Mouse (Mus musculus): ENCODE results near the gene 4930579F01Rik. TPM values are rescaled to one million over a fixed set of nuclear protein-coding genes. Genes with fewer than 3 reads are reported as not detected.

Gene 4930579F01Rik
- polyA plus RNA-seq, 2 experiments = 0.04 to 0.19 TPM

DNA sequence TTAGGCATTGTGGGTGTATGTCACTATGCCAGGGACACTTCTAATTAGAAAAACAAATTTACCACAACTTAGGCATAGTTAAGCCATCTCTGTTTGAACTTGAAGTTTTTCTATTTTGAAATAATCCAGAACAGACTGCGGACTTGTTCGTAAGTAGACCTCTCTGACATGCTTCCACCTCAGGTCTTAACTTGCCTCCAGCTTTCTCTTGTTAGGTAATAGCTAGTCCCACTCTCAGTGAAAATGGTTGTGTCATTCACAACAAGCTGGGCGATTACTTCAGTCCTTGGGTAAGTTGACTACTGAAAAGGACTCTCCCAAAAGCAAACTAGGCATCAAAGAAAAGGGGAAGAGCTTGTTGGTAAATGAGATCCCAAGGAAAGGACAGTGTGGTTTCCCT, 15.2 kb upstream of the 4930579F01Rik start:
- Histone ChIP-seq H3K4me3 (replicated peaks; ENCODE audit: low read length) (no peak overlapping the region), H3K27me3 (ENCODE audit: control insufficient read depth, insufficient read depth, low read length) (no peaks in the 10 kb centered on the region), H3K27ac (replicated peaks; ENCODE audit: low read depth, low read length) (no peak overlapping the region), H3K4me2 (replicated peaks; ENCODE audit: low read depth, low read length, severe bottlenecking) (no peak overlapping the region), H3K36me3 (ENCODE audit: control insufficient read depth, insufficient read depth, low read length) (no peaks in the 10 kb centered on the region), H3K9ac (ENCODE audit: low read depth, low read length, severe bottlenecking) (no peak overlapping the region), H3K4me1 (ENCODE audit: control insufficient read depth, insufficient read depth, low read length) (no peaks in the 10 kb centered on the region), H3K9me3 (ENCODE audit: control insufficient read depth, low read length) (no peaks in the 10 kb centered on the region)
- TF ChIP-seq POLR2A (IDR thresholded peaks at IDR 0.05; ENCODE audit: borderline replicate concordance, extremely low read depth, insufficient read depth, insufficient read length) = no peak
- no peak for DNase-seq (ENCODE audit: low spot score)
- 90% methylated on average over 3 of the region's 3 CpGs for WGBS
- ATAC-seq (ENCODE audit: low FRiP score, low read depth) = no peak

DNA sequence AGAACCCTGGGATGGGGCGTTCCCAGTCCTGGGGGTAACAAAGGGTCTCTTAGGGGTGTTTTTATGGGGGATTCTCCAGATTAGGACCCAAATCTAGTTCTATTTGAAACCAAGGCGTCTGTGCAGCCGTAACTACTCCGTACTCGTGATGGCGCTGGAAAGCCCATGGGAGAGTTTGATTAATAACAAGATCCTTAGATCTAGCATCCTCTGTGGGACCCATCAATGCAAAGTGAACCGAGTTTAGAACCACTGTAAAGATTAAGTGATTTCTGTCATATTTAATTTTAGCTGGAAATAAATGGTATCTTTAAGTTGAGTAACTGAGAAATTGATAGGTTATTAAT, 5.1 kb upstream of the 4930579F01Rik start:
- no peaks in the 10 kb centered on the region for H3K36me3 ChIP-seq (ENCODE audit: control insufficient read depth, insufficient read depth, low read length)
- DNase-seq (ENCODE audit: low spot score) (no peak), ATAC-seq (ENCODE audit: low FRiP score, low read depth) (no peak)
- H3K27ac ChIP-seq (replicated peaks; ENCODE audit: low read depth, low read length) = no peak overlapping the region
- TF ChIP-seq POLR2A (IDR thresholded peaks at IDR 0.05; ENCODE audit: borderline replicate concordance, extremely low read depth, insufficient read depth, insufficient read length) = no peak
- H3K9ac ChIP-seq (ENCODE audit: low read depth, low read length, severe bottlenecking) = peak overlapping the region; percentile 9; the same call in 1 of the 2 replicates
- H3K4me1 ChIP-seq (ENCODE audit: control insufficient read depth, insufficient read depth, low read length) = no peaks in the 10 kb centered on the region
- WGBS = 67% methylated on average over 7 of the region's 7 CpGs
- no peak overlapping the region for H3K4me3 ChIP-seq (replicated peaks; ENCODE audit: low read length)
- no peaks in the 10 kb centered on the region for H3K27me3 ChIP-seq (ENCODE audit: control insufficient read depth, insufficient read depth, low read length)
- H3K9me3 ChIP-seq (ENCODE audit: control insufficient read depth, low read length) = no peaks in the 10 kb centered on the region
- no peak overlapping the region for H3K4me2 ChIP-seq (replicated peaks; ENCODE audit: low read depth, low read length, severe bottlenecking)

DNA sequence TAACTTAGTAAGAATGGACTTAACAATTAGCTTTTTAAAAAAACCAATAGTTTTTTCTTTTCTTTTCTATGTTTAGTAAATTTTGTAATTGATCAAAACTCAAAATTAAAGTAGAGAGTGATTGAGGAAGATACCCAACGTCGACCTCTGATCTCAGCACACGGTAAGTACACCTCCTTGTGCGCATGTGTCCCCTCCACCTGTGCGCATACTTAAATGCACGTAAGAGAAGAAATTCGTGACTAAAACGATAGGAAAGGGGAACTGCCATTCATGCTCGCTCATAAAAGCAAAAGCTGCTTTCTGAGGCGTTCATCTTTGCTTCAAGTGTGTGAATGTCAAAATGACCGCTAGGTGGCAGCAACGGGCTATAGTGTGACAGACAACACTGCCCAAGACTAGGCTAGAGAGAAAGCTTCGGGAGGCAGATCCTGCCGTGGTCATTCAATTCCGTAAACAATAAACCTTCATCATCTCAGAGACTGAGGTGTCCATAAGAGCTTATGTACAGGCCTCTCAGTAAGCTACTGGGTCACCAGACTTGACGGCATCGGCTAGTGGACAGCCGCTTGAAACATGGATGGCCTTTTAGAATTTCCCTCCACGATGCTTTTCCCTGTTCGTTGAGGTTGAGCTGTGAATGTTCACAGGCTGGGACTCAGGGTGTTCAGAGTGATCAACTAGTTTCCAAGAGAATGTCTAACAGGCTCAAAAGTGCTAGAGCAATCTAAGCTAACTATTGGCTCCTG, 4.5 kb upstream of the 4930579F01Rik start:
- WGBS = 24% methylated on average over 20 of the region's 20 CpGs
- no peaks in the 10 kb centered on the region for H3K36me3 ChIP-seq (ENCODE audit: control insufficient read depth, insufficient read depth, low read length)
- no peaks in the 10 kb centered on the region for H3K9me3 ChIP-seq (ENCODE audit: control insufficient read depth, low read length)
- peak overlapping the region; percentile 9; the same call in 1 of the 2 replicates for H3K9ac ChIP-seq (ENCODE audit: low read depth, low read length, severe bottlenecking)
- no peaks in the 10 kb centered on the region for H3K4me1 ChIP-seq (ENCODE audit: control insufficient read depth, insufficient read depth, low read length)
- TF ChIP-seq POLR2A (IDR thresholded peaks at IDR 0.05; ENCODE audit: borderline replicate concordance, extremely low read depth, insufficient read depth, insufficient read length) = no peak
- no peak overlapping the region for H3K27ac ChIP-seq (replicated peaks; ENCODE audit: low read depth, low read length)
- DNase-seq (ENCODE audit: low spot score) (peak; percentile 96), ATAC-seq (ENCODE audit: low FRiP score, low read depth) (peak; percentile 89)
- no peaks in the 10 kb centered on the region for H3K27me3 ChIP-seq (ENCODE audit: control insufficient read depth, insufficient read depth, low read length)
- peak overlapping the region; percentile 49 for H3K4me2 ChIP-seq (replicated peaks; ENCODE audit: low read depth, low read length, severe bottlenecking)
- peak overlapping the region; percentile 25 for H3K4me3 ChIP-seq (replicated peaks; ENCODE audit: low read length)

DNA sequence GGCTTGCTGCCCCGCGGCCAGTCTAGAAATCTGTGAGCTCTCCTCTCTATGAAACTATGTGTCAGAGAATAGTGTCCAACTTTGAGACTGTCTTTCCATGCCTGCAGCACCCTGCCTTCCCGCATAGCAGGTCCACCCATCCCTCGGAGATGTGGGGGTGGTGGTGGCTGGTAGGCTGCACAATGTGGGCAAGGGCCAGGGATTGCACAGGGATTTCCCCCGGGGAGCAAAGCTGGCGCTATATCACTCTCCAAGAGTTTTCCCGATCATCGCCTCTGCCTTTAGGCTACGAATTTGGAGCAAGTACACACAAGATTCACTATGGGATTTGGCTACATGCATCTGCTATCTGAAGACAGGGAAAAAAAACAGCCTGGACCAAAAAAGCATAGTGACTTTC, 3.9 kb upstream of the 4930579F01Rik start:
- Histone ChIP-seq H3K4me1 (ENCODE audit: control insufficient read depth, insufficient read depth, low read length) (no peaks in the 10 kb centered on the region), H3K4me3 (replicated peaks; ENCODE audit: low read length) (no peak overlapping the region), H3K36me3 (ENCODE audit: control insufficient read depth, insufficient read depth, low read length) (no peaks in the 10 kb centered on the region), H3K4me2 (replicated peaks; ENCODE audit: low read depth, low read length, severe bottlenecking) (no peak overlapping the region), H3K27ac (replicated peaks; ENCODE audit: low read depth, low read length) (no peak overlapping the region), H3K9me3 (ENCODE audit: control insufficient read depth, low read length) (no peaks in the 10 kb centered on the region), H3K27me3 (ENCODE audit: control insufficient read depth, insufficient read depth, low read length) (no peaks in the 10 kb centered on the region), H3K9ac (ENCODE audit: low read depth, low read length, severe bottlenecking) (no peak overlapping the region)
- 66% methylated on average over 9 of the region's 9 CpGs for WGBS
- no peak for TF ChIP-seq POLR2A (IDR thresholded peaks at IDR 0.05; ENCODE audit: borderline replicate concordance, extremely low read depth, insufficient read depth, insufficient read length)
- no peak for DNase-seq (ENCODE audit: low spot score)
- no peak for ATAC-seq (ENCODE audit: low FRiP score, low read depth)

DNA sequence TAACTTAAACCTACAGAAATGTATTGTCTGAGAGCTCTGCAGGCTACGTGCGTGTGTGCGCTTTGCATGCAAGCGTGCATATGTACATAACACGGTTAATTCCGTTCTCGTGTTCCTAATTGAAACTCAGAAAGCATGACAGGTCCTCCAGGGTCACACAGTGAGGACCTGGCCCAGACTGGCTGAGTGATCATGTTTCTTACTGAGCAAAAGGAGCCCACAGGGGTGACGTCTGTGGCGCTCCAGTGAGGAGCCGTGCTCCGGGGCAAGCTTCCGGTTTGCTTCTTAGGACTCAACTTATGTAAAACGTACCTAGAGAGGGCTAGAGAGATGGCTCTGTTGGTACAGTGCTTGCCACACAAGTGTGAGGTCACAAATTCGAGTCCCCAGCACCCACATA, 3.5 kb upstream of the 4930579F01Rik start:
- Histone ChIP-seq H3K4me2 (replicated peaks; ENCODE audit: low read depth, low read length, severe bottlenecking) (no peak overlapping the region), H3K27ac (replicated peaks; ENCODE audit: low read depth, low read length) (no peak overlapping the region), H3K9me3 (ENCODE audit: control insufficient read depth, low read length) (no peaks in the 10 kb centered on the region), H3K36me3 (ENCODE audit: control insufficient read depth, insufficient read depth, low read length) (no peaks in the 10 kb centered on the region), H3K4me3 (replicated peaks; ENCODE audit: low read length) (no peak overlapping the region), H3K4me1 (ENCODE audit: control insufficient read depth, insufficient read depth, low read length) (no peaks in the 10 kb centered on the region), H3K27me3 (ENCODE audit: control insufficient read depth, insufficient read depth, low read length) (no peaks in the 10 kb centered on the region), H3K9ac (ENCODE audit: low read depth, low read length, severe bottlenecking) (no peak overlapping the region)
- ATAC-seq (ENCODE audit: low FRiP score, low read depth) (no peak), DNase-seq (ENCODE audit: low spot score) (no peak)
- 73% methylated on average over 14 of the region's 14 CpGs for WGBS
- no peak for TF ChIP-seq POLR2A (IDR thresholded peaks at IDR 0.05; ENCODE audit: borderline replicate concordance, extremely low read depth, insufficient read depth, insufficient read length)

Measured in limb, embryonic 14.5 days (tissue).